Mouse (Mus musculus): ENCODE results near the gene C1galt1. TPM values are rescaled to one million over a fixed set of nuclear protein-coding genes. Genes with fewer than 3 reads are reported as not detected.
A peak's percentile ranks its signal among the peaks of the same experiment; 100 is the strongest.

C1galt1 gene
- total and polyA plus RNA-seq, 3 experiments, result 7.0 to 22.2 (median 12.2) TPM

GRCm38 (mm10) chr6:7845680-7846017 lies 1.0 kb downstream of the C1galt1 start:
- Histone ChIP-seq H3K36me3 (replicated peaks in 1 of 2; ENCODE audit: control insufficient read depth in 1 of 2, insufficient read depth in 1 of 2, low read length in 1 of 2) (peaks cover 0 to 4% of the 10 kb centered on the region in 2 experiments), H3K27me3 (replicated peaks) (no peaks in the 10 kb centered on the region), H3K4me3 (replicated peaks in 1 of 3; ENCODE audit: low read depth in 2 of 3, low read length in 2 of 3, poor library complexity in 1 of 3) (peak overlapping the region; percentile 39 to 94 (median 70)), H3K4me2 (ENCODE audit: insufficient read depth, low read depth, poor library complexity, severe bottlenecking) (peak overlapping the region; percentile 60), H3K27ac (ENCODE audit: insufficient read depth, low read depth) (no peak overlapping the region), H3K79me2 (replicated peaks; ENCODE audit: control insufficient read depth, extremely low read depth, insufficient read depth, poor library complexity, severe bottlenecking) (0 out of 2 replicates have a peak, but pooled peaks cover 8% of the 10 kb centered on the region), H3K4me1 (ENCODE audit: control insufficient read depth in 1 of 2, insufficient read depth in 2 of 2) (peaks cover 0 to 44% of the 10 kb centered on the region in 2 experiments; a peak in 2 of 4 replicates), H3K9me3 (replicated peaks; ENCODE audit: low read length) (no peaks in the 10 kb centered on the region), H3K9ac (ENCODE audit: insufficient read depth, low read depth) (peak overlapping the region; percentile 92)
- in situ Hi-C loops (cut with MboI; ENCODE audit: low pct_ligation_motif_present, low pct_unique_long_range_greater_than_20kb, low sequenced_read_pairs), result no loop called here
- dilution Hi-C loops (cut with MboI; ENCODE audit: extremely low pct_ligation_motif_present, extremely low pct_unique_long_range_greater_than_20kb, low sequenced_read_pairs), result no loop called here
- DNase-seq (ENCODE audit: extremely low read depth), result peak; percentile 46
- TF ChIP-seq ZNF384 (IDR thresholded peaks at IDR 0.05; ENCODE audit: low read depth, low read length), result peak; percentile 50; the same call in 1 of the 2 replicates
- TF ChIP-seq ETS1 (conservative IDR thresholded peaks at IDR 0.05; ENCODE audit: low read depth, low read length), result no peak
- TF ChIP-seq EP300 (IDR thresholded peaks at IDR 0.05; ENCODE audit: low read length), result peak; percentile 42; the same call in 1 of the 2 replicates
- TF ChIP-seq ELF1 (IDR thresholded peaks at IDR 0.05; ENCODE audit: low read depth, low read length), result peak; percentile 71
- TF ChIP-seq SIN3A (IDR thresholded peaks at IDR 0.05; ENCODE audit: low read length), result no peak; the same call in none of the 2 replicates
- TF ChIP-seq USF1 (IDR thresholded peaks at IDR 0.05; ENCODE audit: low read depth, low read length), result no peak
- no peak for TF ChIP-seq NELFE (IDR thresholded peaks at IDR 0.05; ENCODE audit: low read depth, low read length)
- peak; percentile 64; the same call in 1 of the 2 replicates for TF ChIP-seq CHD1 (IDR thresholded peaks at IDR 0.05; ENCODE audit: low read depth, low read length)
- TF ChIP-seq KAT2A (IDR thresholded peaks at IDR 0.05; ENCODE audit: insufficient replicate concordance, low read length), result no peak
- TF ChIP-seq HCFC1 (IDR thresholded peaks at IDR 0.05; ENCODE audit: low read depth, low read length), result 0 out of 2 replicates have a peak, but pooled peaks have one; percentile 13
- no peak for TF ChIP-seq ZC3H11A (IDR thresholded peaks at IDR 0.05; ENCODE audit: low read depth, low read length)
- TF ChIP-seq SMC3 (IDR thresholded peaks at IDR 0.05; ENCODE audit: low read depth, low read length), result no peak
- no peak for TF ChIP-seq UBTF (IDR thresholded peaks at IDR 0.05; ENCODE audit: low read depth, low read length)

- in situ Hi-C loops (cut with MboI; ENCODE audit: low pct_ligation_motif_present, low pct_unique_long_range_greater_than_20kb, low sequenced_read_pairs) (no loop called here), dilution Hi-C loops (cut with MboI; ENCODE audit: extremely low pct_ligation_motif_present, extremely low pct_unique_long_range_greater_than_20kb, low sequenced_read_pairs) (no loop called here)
- peak; percentile 66 for DNase-seq (ENCODE audit: extremely low read depth)
- no peaks in the 10 kb centered on the region for H3K27me3 ChIP-seq (replicated peaks)
- no peaks in the 10 kb centered on the region for H3K9me3 ChIP-seq (replicated peaks; ENCODE audit: low read length)
- no peak overlapping the region; the same call in 1 of the 2 replicates for H3K27ac ChIP-seq (ENCODE audit: insufficient read depth, low read depth)
- H3K36me3 ChIP-seq (replicated peaks in 1 of 2; ENCODE audit: control insufficient read depth in 1 of 2, insufficient read depth in 1 of 2, low read length in 1 of 2), result peaks cover 0 to 4% of the 10 kb centered on the region in 2 experiments
- peaks cover 0 to 49% of the 10 kb centered on the region in 2 experiments; a peak in 2 of 4 replicates for H3K4me1 ChIP-seq (ENCODE audit: control insufficient read depth in 1 of 2, insufficient read depth in 2 of 2)
- peak overlapping the region; percentile 47; the same call in 1 of the 2 replicates for H3K9ac ChIP-seq (ENCODE audit: insufficient read depth, low read depth)
- peak overlapping the region; percentile 67 for H3K4me2 ChIP-seq (ENCODE audit: insufficient read depth, low read depth, poor library complexity, severe bottlenecking)
- peak overlapping the region in 2 of 3 experiments; percentile 70 to 94 for H3K4me3 ChIP-seq (replicated peaks in 1 of 3; ENCODE audit: low read depth in 2 of 3, low read length in 2 of 3, poor library complexity in 1 of 3)
- 0 out of 2 replicates have a peak, but pooled peaks cover 8% of the 10 kb centered on the region for H3K79me2 ChIP-seq (replicated peaks; ENCODE audit: control insufficient read depth, extremely low read depth, insufficient read depth, poor library complexity, severe bottlenecking)
- TF ChIP-seq ETS1 (conservative IDR thresholded peaks at IDR 0.05; ENCODE audit: low read depth, low read length), result peak; percentile 78
- peak; percentile 39; the same call in 1 of the 2 replicates for TF ChIP-seq IRF4 (IDR thresholded peaks at IDR 0.05; ENCODE audit: low read depth, low read length)
- 0 out of 2 replicates have a peak, but pooled peaks have one; percentile 32 for TF ChIP-seq ELF1 (IDR thresholded peaks at IDR 0.05; ENCODE audit: low read depth, low read length)
- TF ChIP-seq SIN3A (IDR thresholded peaks at IDR 0.05; ENCODE audit: low read length), result peak; percentile 72; the same call in 1 of the 2 replicates
- peak; percentile 53; the same call in 1 of the 2 replicates for TF ChIP-seq CHD2 (IDR thresholded peaks at IDR 0.05; ENCODE audit: low read length)
- no peak for TF ChIP-seq PAX5 (IDR thresholded peaks at IDR 0.05; ENCODE audit: low read length)
- peak; percentile 69 for TF ChIP-seq EP300 (IDR thresholded peaks at IDR 0.05; ENCODE audit: low read length)
- peak; percentile 98 for TF ChIP-seq ZNF384 (IDR thresholded peaks at IDR 0.05; ENCODE audit: low read depth, low read length)
- no peak for TF ChIP-seq RAD21 (IDR thresholded peaks at IDR 0.05; ENCODE audit: low read depth, low read length)
- peak; percentile 70; the same call in 1 of the 2 replicates for TF ChIP-seq TCF12 (IDR thresholded peaks at IDR 0.05; ENCODE audit: low read depth, low read length)
- TF ChIP-seq SMC3 (IDR thresholded peaks at IDR 0.05; ENCODE audit: low read depth, low read length), result no peak
- no peak for TF ChIP-seq BHLHE40 (IDR thresholded peaks at IDR 0.05; ENCODE audit: low read depth, low read length)
Measured at GRCm38 (mm10) chr6:7846726-7847439, 2.2 kb downstream of the C1galt1 start.
